Mouse (Mus musculus): Measurements from ENCODE around the gene Scaf8.
"Not testable (repeated sequence)": the region's sequence is repeated elsewhere in the genome, so short reads cannot be mapped to it uniquely, and the experiment has no call there.

The Scaf8 gene

DNA sequence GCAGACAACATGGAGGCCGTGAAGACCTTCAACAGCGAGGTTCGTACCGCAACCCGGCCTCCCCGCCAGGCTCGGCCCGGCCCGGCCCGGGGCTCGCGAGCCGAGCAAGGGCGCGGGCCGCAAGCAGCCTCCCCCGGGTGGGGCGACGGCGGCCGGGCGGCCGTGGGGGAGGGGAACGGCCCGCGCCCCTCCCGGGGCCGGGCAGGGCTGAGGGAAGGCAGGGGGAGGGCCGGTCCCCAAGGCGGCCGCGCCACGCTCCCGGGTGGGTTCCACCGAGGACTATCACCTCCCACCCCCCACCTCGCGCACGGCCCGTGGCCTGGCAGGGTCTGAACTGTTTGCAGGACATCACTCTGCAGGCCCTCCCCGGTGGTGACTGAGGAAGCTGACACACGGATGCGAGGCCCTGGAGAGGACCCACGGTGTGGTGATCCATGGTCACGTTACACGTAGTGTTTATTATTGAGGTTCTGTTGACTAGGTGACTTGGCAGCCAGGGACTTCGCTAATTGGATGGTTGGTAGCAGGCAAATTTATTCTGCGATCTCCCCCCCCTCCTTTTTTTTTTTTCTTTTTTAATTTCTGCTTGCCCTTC is 705 bp downstream of the Scaf8 start:
- peak; percentile 66 for DNase-seq (ENCODE audit: low read depth)

DNA sequence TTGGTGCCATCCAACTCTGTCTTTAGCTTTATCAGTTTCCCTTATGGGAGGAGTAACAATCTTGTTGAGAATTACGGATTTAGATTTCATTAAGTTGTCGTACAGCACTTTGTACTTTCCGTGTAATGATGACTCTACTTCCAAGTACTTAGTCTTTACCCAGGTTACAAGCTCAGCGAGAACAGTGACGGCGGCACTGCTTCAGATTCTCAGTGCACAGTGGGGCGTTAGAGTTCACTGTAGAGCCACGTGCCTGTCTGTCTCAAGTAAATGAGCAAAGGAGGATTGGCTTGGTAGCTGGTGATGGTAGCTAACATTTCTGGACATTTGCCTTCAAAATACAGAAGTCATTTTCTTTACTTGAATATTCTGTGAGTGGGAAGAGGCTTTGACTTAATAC is 6.2 kb downstream of the Scaf8 start:
- not testable (repeated sequence) for DNase-seq (ENCODE audit: low read depth)

DNA sequence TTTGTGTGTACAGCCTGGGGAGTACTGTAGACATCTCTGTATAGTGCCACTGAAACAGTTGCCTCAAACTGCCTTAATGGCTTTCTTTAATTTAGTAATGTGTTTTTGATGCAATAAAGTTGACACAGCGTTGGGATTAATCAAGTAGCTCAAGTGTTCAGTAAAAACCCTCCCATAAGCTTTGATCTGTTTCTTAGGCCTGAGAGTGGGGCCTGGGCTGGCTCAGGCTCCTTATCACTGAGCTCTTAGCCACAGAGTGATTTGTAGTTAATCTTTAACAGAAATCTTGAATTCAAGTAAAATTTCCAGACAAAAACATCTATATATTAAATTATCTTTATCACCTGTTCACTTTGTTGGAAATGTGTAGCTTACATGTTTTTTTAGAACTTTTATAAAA is 8.8 kb downstream of the Scaf8 start:
- not testable (repeated sequence) for DNase-seq (ENCODE audit: low read depth)

DNA sequence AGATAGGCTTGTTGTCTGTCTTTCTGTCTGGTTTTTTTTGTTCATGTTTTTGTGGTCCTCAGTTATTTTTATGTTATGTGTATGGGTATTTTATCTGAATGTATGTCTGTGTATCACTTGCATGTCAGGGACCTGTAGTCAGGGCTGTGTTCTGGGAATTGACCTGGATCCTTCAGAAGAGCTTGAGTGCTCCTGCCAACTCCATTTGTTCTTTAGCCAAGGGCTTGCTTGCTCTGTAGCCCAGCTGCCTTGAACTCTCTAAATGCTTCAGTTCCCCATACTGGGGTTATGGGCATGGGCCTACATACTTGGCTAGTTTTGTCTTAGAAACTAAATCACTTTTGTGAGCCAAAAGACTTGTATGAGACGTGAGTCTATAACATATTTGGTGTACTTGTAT is 13.9 kb downstream of the Scaf8 start:
- DNase-seq (ENCODE audit: low read depth): no peak

DNA sequence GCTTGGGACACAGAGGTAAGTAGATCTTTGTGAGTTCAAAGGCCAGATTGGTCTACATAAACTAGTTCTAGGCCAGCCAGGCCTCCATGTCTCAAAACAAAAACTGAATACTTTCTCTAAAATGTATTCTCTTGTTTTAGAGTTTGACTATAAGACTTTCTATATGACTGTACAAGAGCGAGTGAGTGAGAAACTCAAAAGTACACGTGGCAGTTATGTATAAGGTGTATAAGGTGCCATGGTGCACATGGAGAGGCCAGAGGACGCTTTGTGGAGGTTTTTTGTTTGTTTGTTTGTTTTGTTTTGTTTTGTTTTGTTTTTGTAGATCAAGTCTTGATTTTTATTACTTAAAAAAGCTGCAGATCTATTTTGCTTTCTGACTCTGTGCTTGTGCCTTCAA is 15.0 kb downstream of the Scaf8 start:
- no peak for DNase-seq (ENCODE audit: low read depth)

DNA sequence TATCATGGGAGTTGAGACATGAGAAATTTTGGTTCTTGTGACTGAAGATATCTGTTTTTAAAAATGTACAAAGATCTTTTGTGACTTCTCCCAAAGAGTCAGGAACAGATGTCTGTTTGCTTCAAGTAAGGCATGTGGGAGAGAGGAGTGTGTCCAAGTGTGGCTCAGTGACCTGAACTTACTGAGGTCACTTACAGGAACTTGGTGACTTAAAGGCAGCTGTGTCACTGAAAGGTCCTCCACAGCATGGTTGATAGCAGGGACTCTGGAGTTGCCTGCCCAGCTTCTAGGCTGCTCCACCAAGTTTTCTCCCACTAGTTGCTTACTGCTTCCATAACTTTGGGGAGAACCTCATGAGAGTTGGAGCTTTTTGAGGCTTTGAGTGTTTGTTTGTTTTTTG is 20.6 kb downstream of the Scaf8 start:
- DNase-seq (ENCODE audit: low read depth): peak; percentile 23

DNA sequence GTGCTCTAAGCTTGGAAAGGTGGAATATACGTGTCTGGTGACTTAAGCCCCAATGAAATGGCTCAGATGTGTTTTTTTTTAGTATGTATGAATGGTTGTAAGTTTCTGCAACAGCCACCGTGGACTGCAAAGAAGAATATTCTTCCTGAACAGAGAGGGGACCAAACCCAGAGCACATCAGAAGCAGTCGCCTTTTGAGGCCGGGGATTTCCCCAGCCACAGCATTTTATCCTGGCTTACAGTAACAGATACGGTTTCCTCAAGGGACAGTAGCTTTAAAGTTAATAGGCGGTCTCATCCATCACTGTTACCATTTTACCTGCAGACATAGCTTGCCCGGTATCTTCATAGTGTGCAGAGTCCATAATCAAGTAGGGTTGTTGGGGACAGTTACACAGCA is 21.4 kb downstream of the Scaf8 start:
- DNase-seq (ENCODE audit: low read depth): no peak

DNA sequence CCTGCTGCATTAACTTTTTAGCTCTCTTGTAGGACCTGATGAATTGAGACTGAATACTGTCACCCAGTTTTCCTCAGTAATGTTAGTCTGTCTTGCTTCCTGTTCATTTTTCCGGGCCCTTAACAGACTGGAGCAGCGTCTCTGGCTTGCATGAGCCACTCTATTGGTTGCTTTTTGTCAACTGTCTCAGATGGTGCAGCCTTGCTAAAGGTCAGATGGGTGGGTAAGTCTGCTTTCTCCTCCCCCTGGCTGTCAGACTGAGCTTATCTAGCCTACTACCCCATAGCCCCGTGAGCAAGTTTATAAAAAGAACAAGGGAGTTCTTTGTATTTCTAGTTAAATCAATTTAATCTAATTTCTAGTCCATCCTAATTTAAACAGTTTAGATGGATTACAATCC is 23.6 kb downstream of the Scaf8 start:
- DNase-seq (ENCODE audit: low read depth): no peak

DNA sequence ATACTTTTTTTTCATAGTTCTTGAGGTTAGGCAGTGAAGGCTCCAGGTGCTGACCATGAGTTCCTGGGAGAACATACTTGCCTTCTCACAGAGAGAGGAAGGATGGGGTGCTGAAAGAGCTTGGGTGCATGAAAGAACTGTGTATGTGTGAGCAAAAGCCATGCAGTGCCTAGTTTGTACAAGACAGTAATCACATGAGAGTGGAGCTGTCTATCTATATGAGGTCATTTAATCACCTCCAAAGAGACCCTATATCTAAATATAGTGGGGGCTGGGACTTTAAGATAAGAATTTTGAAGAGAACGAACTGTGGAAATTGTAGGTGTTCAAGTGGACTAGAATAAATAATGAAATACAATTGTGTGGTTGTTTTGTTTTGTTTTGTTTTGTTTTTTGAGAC is 25.3 kb downstream of the Scaf8 start:
- no peak for DNase-seq (ENCODE audit: low read depth)

DNA sequence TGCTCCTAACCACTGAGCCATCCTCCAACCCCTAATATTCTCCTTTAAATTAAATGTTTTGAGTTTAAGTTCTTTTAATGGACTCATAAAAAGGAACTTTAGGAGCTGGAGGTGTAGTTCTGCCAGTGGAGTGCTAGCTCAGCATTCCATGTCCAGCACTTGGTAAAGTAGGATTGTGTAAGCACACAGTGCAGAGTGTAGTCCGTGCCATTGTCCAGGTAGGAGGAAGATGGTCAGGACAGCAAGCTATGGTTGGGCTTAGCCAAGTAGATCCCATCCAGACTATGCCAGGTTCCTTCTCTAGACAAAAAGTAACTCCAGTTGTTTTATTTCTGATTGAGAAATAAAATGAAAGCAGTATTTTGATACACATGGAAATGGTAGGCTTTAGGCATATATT is 34.1 kb downstream of the Scaf8 start:
- DNase-seq (ENCODE audit: low read depth): no peak

DNA sequence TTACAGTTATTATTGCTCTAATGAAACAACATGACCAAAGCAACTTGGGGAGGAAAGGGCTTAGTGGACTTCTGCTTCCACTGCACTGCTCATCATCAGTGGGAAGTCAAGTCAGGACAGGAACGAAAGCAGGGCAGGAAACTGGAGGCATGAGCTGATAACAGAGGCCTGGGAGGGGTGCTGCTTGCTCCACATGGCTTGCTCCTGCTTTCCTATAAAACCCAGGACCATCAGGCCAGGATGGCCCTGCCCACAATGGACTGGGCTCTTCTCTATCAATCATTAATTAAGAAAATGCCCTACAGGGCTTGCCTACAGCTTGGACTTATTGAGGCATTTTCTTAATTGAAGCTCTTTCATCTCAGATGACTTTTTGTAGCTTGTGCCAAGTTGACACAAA is 34.8 kb downstream of the Scaf8 start:
- DNase-seq (ENCODE audit: low read depth): peak; percentile 24

DNA sequence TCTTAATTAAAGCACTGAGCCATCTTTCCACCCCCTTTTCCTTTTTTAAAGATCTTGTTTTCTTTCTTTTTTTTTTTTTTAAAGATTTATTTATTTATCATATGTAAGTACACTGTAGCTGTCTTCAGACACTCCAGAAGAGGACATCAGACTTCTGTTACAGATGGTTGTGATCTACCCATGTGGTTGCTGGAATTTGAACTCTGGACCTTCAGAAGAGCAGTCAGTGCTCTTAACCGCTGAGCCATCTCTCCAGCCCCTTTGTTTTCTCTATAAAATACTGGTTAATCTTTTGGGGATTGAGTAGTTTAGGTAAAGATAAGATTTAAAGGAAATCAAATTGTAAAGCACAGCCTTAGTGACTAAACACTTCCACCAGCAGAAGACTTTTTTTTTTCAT is 35.9 kb downstream of the Scaf8 start:
- not testable (repeated sequence) for DNase-seq (ENCODE audit: low read depth)

DNA sequence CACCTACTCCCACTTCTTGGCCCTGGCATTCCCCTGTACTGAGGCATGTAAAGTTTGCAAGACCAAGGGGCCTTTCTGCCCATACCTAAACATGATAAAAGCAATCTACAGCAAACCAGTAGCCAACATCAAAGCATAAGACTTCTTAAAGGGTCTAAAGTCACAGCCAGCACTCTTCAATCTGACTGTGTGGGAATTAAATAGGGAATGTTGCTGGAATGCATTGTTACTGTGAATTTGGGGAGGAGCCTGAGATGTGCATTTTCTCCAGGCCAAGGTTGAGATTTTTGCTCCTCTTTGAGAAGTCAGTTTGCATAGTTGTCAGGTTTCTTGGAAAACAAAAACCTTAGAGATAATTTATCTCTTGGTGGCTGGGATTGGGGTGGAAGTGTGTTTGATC is 36.4 kb downstream of the Scaf8 start:
- DNase-seq (ENCODE audit: low read depth): no peak

DNA sequence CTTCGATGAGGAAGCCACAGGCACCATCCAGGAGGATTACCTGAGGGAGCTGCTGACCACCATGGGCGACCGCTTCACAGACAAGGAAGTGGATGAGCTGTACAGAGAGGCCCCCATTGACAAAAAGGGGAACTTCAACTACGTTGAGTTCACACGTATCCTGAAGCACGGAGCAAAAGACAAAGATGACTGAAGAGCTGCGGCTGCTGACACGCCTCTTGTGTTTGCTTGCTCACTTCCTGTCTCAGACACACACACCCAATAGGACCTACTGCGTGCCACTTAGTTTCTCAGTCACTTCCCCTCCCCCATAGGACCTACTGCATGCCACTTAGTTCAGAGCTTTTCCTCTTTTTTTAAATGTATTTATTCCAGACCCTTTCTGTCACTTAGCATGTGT is 41.4 kb downstream of the Scaf8 start:
- DNase-seq (ENCODE audit: low read depth): peak; percentile 90

DNA sequence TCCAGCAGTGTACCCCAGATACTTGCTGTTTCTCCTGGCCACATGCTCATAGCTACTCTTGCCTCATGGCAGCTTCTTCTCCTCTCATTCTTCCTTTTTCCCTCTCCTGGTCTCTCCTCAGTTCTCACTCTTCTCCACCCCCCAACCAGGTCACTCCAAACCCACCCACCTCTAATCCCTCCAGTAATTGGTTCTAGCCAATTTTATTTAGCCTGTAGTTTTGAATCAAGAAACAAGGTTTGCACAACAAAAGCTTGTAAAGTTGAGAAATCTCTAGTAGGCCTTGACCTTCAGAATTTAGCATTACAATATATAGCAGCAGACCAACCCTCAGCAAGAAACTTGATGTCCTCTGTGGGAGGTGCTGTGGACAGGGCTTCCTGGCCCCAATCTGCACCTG is 42.2 kb downstream of the Scaf8 start:
- no peak for DNase-seq (ENCODE audit: low read depth)

DNA sequence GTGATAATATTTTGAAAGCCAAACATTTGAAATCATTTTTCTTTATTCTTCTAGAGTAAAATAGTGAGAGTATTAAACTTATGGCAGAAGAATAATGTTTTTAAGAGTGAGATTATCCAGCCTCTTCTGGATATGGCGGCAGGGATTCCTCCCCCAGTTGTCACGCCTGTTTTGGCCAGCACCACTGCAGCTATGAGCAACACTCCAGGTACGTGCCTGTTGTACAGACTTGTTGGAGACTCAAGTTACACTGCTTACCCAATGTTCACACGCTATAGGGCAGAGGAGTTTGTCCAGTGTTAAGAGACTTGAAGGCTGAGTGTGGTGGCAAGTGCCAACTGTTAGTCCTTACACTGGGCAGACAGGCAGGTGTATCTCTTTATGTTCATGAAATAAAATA is 48.1 kb downstream of the Scaf8 start:
- DNase-seq (ENCODE audit: low read depth): no peak

DNA sequence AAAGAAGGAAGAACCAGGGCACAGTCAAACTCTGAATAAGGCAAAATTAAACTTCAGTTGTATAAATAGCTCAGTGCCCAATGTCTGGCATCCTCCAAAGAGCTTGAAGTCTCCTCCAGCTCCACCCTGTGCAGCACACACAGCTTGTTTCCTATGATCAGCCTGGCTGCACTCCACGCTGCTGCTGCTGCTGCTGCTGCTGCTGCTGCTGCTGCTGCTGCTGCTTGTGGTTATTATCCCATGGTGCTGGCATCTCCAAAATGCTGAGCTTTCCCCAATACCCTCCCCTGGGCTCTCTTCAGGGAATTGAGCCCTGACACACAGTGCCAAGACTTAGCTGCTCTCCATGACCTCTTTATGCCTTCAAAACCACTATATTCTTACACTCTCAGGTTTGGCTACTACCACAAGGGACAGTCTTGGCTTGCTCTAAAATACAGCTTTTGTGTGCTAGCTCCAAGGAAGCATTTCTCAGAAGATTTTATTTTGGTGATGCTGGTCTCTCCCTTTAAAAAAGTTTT is 65.7 kb downstream of the Scaf8 start:
- DNase-seq (ENCODE audit: low read depth): not testable (repeated sequence)

DNA sequence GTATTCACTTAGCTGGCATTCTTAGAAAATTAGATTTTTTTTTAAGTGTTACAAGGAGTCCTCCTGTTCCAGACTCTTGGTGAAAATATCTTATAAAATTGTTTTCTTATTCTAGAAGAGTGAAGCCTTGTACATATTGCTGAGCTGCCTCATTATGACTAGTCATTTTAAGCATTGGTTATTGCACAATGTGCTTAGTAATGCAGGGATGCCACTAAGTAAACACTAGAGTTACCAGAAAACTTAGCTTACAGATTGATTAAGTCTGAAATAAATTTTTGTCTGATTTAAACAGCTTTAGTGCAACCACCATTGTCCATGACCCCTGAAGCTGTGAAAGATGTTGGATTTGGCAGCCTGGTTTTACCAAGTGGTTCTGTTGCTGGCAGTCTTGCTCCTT is 80.7 kb downstream of the Scaf8 start:
- DNase-seq (ENCODE audit: low read depth): not testable (repeated sequence)

DNA sequence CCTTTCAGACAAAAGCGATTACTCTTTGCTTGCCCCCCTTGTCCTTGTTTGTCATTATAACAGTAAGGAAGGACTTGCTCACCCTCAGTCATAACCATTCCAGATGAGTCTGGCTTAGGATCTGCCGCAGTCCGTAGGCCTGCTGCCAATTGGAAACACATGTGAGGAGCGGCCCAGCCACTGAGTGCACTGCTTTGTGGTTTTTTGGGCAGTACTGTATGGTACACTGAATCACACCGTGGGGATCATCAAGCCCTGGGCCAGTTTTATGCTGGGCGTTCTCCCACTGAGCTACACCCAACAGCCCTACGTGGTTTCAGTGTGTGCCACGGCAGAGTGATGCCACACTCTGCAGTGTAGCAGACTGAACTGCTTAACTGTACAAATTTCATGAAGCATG is 85.6 kb downstream of the Scaf8 start:
- no peak for DNase-seq (ENCODE audit: low read depth)

DNA sequence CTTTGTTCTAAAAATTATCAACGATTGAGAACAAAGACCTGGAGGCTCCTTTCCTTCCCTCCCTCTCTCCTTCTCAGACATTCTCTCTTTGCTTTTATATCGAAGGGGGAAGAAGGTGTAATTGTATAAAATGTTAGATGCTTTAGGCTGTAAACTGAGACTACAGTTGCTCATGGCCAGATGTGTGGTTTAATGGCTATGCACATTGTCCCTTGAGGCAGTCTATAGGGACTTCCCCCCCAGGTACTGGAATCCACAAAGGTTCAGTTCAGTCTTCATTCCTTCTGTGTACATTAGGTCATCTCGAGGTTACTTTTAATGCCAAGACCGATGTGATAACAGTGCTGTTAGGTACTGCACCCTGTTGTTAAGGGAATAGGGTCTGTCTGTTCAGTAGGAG is 89.1 kb downstream of the Scaf8 start:
- DNase-seq (ENCODE audit: low read depth): no peak

DNA sequence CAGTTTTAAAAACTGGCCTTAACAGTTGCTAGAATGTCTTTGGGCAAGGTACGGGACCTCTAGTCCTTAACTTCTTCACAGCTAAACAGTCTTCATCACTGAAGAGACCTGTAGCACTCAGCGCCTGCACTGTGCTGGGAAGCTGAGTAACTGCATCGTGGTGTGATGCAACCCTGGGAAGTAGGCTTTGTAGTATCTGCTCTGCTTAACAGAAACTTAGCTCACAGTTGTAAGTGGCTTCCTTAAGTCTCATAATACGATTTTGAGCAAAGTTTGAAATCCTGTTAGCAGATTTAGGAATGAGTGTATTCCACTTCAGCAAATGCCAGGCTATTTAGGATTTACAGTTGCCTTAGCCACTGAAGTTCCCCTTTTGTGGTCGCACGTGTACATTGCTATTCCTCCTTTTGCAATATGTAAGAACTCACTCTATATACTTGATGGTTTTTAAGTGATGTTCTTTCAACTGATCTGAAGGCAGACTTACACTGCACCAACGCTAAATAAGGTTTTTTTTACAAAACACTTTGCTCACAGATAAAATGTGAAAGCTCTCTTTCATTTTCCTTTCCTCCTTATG is 90.1 kb downstream of the Scaf8 start:
- DNase-seq (ENCODE audit: low read depth): peak; percentile 71

DNA sequence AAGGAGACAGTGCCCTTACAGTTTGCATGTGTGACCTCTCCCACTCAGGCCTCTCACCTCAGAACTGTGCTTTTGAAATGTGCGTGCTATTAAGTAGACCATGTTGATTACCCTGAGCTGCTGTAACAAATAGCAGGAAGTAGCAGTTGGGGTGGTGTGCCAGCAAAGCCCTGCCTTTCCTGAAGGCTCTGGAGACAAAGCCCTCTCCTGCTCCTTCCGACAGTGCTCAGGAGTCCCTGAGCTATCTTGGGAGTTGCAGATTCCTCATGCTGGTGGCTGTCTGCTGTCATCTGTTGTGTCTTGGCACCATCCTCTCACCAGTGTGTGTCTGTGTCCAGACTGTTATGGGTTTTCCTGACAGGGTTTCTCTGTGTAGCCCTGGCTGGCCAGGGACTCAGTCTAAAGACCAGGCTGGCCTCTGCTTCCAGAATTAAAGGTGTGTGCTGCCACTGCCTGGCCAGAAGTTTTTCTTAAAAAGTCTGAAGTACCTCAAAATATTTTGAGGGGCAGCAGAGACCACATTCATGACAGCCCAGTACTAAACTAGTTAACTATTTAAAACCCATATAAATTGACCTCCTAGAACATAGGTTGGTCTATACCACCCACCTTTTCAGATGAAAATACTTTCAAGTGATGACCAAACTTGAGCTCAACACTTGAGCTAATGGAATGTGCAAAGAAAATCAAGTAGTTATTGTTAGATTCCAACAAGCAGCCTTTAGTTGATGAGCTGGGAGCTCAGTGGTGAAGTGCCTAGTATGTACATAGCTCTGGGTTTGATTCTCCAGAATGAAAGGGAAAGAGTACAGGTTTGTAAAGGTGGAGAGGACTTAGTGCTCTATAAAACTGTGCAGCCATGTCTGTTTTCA is 92.0 kb downstream of the Scaf8 start:
- DNase-seq (ENCODE audit: low read depth): no peak

DNA sequence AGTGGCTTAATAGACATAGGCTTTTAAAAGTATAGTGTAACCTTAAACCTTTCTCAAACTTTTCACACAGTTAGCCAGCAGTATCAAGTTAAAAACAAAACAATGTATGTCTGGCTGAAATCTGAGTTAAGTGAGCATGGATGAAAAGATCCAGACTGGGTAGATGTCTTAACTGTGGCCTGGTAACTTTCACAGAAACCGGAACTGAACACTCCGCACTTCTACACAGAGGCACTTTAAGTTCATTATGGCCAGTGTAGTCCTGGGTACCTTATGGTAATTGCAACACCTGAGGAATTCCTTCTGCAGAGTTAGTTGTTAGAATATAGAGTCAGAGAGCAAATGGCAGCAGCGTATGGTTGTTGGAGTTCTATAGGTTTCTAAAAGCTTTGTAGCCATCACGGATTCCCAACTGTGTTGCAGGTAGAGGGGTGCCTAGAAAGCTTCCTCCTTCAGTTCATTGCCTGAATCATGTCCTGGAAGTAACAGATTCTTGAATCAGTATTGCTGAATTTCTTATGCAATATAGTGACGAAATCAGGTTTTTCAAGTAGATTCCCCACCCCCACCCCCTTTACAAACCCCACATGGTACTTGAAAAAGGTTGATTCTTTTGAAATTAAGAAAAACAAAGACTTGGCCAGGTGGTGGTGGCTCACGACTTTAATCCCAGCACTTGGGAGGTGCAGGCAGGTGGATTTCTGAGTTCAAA is 92.9 kb downstream of the Scaf8 start:
- DNase-seq (ENCODE audit: low read depth): peak; percentile 38

Measured in 416B (cell line).